Mouse (Mus musculus) layer of hippocampus, adult 9-10 months (tissue): ENCODE data around the gene Zc3h12d.
"Not testable (repeated sequence)": the region's sequence is repeated elsewhere in the genome, so short reads cannot be mapped to it uniquely, and the experiment has no call there.

Experiments used
- DNase-seq: peaks from one replicate; pipeline ENCODE4 v3.0.0; 2022; ENCODE audit warnings: low spot score

The Zc3h12d gene

GRCm38 (mm10) chr10:7870571-7871315 is 38.5 kb downstream of the Zc3h12d start:
- peak; percentile 16 for DNase-seq

DNA sequence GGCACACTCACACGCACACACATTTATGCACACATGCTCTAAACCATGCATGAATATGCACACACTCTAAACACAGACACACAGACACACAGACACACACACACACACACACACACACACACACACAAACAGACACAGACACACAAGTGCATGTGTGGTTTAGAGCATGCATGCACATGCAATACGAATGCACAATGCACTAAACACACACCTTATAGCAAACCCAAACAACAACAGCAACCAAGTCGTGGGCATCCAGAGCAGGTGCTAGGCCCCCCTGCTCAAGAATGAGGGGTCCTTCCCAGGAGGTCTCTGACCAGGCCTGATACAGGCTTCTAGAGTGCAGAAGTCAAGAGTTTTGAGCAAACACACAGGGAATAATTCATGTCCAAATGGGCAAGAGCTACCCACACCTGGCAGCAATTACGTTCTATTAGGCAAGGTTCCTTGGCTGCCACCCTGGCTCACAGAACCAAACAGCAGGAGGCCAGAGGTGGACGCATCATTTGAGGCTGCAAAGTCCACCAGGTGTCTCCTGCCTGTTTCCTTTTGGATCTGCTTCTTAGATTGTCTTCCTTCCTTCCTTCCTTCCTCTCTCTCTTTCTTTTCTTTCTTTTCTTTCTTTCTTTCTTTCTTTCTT is 39.2 kb downstream of the Zc3h12d start:
- no peak for DNase-seq

DNA sequence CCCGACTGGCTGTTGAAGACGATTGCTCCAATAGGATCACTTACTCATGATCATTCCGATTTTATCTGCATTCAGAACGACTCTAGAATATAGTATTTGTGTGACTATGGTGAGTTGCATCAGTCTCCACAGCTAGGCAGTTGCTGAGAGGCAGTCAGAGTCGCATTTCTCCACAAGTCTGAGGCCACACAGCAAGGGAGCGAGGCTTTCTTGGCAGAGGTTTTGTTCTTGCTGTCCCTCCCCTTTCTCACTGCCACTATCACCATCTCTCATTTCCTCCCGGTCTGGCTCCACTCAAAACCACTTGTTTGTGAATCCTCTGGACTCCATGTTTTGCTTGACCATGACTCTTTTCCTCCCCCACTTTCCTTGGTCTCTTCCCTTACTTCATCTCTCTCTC is 41.9 kb downstream of the Zc3h12d start:
- no peak for DNase-seq

DNA sequence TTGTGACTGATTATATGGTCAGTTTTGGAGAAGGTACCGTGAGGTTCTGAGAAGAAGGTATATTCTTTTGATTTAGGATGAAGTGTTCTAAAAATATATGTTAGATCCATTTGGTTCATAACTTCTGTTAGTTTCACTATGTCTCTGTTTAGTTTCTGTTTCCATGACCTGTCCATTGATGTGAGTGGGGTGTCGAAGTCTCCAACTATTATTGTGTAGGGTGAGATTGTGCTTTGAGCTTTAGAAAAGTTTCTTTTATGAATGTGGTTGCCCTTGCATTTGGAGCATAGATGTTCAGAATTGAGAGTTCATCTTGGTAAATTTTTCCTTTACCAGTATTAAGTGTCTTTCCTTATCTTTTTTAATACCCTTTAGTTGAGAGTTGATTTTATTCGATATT is 48.0 kb downstream of the Zc3h12d start:
- DNase-seq, result not testable (repeated sequence)

DNA sequence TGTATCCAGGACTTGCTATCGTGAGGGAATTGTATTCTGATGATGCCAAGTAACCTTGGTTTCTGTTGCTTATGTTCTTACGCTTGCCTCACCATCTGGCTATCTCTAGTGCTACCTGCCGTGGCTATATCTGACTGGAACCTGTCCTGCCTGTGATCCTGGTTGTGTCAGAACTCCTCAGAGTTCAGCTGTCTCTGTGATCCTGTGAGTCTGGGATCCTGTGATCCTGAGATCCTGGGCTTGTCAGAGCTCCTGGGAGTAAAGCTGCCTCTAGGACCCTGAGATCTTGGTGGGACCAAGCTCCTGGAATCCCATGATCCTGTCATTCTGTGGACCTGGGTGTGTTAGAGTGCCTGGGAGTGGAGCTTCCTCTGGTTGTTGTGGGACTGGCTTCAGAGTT is 49.7 kb downstream of the Zc3h12d start:
- no peak for DNase-seq

DNA sequence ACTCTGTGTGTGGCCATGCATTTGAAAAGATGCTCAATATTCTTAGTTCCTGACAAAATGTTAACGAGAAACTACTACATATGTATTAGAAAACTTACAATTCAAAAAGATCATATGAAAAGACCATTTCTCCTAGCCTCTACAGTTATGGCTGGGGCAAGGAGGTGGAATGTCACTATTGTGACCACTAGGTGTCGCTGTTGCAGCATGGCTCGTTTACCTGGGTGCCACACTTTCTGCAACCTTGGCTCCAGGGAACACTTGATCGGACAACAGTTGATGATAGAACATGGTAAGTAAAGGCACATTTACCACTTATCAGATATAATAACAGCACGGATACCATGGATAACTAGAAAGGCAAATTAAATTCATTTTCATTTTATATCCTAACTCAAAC is 51.3 kb downstream of the Zc3h12d start:
- DNase-seq, result peak; percentile 71

- DNase-seq, result no peak
Observed at GRCm38 (mm10) chr10:7888256-7888868, 56.1 kb downstream of the Zc3h12d start.

GRCm38 (mm10) chr10:7900719-7901627 is 68.7 kb downstream of the Zc3h12d start:
- DNase-seq, result peak; percentile 24

- DNase-seq, result no peak
Observed at GRCm38 (mm10) chr10:7904157-7904556, 71.9 kb downstream of the Zc3h12d start.

GRCm38 (mm10) chr10:7907151-7907550 is 74.9 kb downstream of the Zc3h12d start:
- DNase-seq, result no peak

DNA sequence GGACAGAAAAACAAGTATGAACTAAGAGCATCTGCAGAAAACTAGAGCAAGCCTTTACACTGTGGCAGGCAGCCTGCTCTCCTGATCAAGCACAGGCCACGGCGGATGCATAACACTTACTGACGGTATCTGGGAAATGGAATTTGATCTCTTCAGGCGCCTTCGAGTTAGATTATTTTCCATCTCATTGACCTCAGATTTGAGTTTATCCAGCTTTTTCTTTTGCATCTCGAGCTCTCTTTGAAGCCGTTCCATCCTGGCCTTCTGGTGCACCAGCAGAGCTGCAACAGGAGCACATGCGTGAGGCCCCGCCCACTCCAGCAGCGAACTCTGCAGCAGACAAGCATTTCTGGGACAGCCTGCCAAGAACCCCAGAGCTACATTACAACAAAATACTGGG is 79.0 kb downstream of the Zc3h12d start:
- no peak for DNase-seq
